Mouse (Mus musculus): ENCODE results near the gene Ramp1. TPM values are rescaled to one million over a fixed set of nuclear protein-coding genes. Genes with fewer than 3 reads are reported as not detected.

Ramp1 gene
- polyA plus RNA-seq, 1 experiment from 2014 or later: 1.5 TPM

DNA sequence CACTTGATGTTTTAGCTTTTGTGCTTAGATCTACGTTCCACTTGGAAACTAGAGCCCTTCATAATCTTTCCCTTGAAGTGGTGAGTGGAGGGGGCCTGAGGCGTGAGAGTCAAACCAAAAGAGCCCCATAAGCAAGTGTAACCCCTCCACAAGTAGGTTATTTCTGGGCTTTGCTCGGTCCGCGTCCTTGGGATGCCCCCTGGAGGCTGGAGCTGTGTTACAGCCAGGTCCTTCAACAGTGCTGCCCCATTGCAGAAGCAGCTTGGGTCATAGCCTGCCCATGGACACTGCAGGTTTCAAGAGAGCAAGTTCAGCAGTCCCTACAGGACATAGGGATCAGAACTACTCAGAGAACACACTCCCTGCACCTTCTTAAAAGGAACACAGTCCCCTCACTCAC lies 59.5 kb downstream of the Ramp1 start:
- H3K27ac ChIP-seq: no peak overlapping the region
- WGBS (ENCODE audit: missing documents): 10% methylated on average over 5 of the region's 5 CpGs
- H3K36me3 ChIP-seq (ENCODE audit: inconsistent target): no peaks in the 10 kb centered on the region
- no peak overlapping the region for H3K4me3 ChIP-seq (ENCODE audit: inconsistent target)
- H3K79me2 ChIP-seq (ENCODE audit: inconsistent target): no peaks in the 10 kb centered on the region

DNA sequence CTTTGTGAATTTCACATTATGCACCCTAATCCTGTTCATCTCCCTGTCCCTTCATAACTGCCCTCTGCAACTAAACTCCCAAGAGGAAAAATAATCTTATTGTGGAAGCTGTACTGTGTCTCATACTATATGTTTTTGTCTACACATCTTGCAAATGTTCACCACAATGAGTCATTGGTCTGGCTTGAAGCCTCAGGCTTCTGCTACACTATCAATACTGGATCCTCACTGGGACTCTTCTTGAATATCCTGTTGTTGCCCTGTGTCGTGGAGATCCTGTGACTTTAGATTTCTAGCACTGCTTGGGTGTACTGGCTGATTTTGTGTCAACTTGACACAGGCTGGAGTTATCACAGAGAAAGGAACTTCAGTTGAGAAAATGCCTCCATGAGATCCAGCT lies 60.2 kb downstream of the Ramp1 start:
- H3K36me3 ChIP-seq (ENCODE audit: inconsistent target): no peaks in the 10 kb centered on the region
- H3K79me2 ChIP-seq (ENCODE audit: inconsistent target): no peaks in the 10 kb centered on the region
- H3K27ac ChIP-seq: no peak overlapping the region
- 83% methylated on average over 1 of the region's 1 CpGs for WGBS (ENCODE audit: missing documents)
- H3K4me3 ChIP-seq (ENCODE audit: inconsistent target): no peak overlapping the region

DNA sequence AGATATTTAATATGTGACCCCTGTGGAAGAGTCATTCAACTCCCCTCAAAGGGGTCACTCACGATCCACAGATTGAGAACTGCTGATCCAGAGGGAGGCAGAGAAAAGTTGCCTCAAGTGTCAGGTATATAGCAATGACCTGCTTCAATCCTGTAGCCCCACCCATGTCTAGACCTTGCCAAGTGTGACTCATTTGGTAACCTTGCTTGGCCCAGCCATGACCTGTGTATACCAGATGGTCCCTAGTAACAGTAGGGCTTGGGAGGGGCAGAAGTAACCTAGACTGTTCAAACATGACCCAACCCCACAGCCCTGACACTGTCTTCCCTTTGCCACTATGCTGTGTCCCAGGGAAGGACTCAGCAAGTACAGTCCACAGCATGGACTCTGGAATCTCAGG lies 61.1 kb downstream of the Ramp1 start:
- Histone ChIP-seq H3K27ac (no peak overlapping the region), H3K79me2 (ENCODE audit: inconsistent target) (no peaks in the 10 kb centered on the region), H3K4me3 (ENCODE audit: inconsistent target) (no peak overlapping the region), H3K36me3 (ENCODE audit: inconsistent target) (no peaks in the 10 kb centered on the region)
- 100% methylated on average over 1 of the region's 1 CpGs for whole genome bisulfite sequencing (ENCODE audit: missing documents)

DNA sequence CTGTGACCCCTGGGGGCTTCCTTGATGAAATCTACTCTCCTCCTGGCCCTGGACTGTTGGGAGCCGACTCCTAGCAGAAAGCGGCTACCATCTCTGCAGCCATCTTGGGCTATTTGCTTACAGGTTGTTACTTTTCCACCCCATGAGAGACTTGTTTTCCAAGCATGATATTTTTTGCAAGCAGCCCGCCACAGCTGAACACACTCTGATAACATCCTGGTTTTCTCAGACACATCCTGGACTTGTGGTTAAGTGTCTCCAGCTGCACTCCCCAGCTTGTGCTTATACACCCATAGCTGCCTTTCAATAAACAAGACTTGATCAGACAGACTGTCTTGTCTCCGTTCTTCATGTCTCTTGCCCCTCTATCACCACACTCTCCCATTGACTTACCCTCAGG lies 61.6 kb downstream of the Ramp1 start:
- Histone ChIP-seq H3K27ac (no peak overlapping the region), H3K79me2 (ENCODE audit: inconsistent target) (no peaks in the 10 kb centered on the region), H3K4me3 (ENCODE audit: inconsistent target) (no peak overlapping the region), H3K36me3 (ENCODE audit: inconsistent target) (no peaks in the 10 kb centered on the region)
- WGBS (ENCODE audit: missing documents): 77% methylated on average over 3 of the region's 4 CpGs

DNA sequence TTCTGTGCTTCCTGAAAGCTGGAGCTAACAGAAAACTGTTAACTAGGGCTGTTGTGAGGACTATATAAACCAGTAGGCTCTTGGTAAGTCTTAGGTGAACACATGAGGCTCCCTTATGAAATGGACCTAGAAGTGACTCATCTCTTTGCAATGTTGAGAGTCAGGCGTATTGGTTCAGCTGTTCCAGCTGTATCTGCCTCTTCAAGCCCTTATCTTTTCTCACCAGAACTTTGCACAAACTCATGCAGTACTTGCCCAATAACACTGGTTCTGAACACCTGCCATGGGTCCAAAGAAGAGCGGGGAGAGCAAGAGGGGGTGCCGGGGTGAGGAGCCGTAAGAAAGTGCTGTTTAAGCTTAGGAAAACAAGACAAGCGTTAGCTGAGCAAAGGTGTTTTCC lies 68.6 kb downstream of the Ramp1 start:
- WGBS (ENCODE audit: missing documents): 96% methylated on average over 5 of the region's 5 CpGs
- Histone ChIP-seq H3K79me2 (ENCODE audit: inconsistent target) (peaks cover 23% of the 10 kb centered on the region), H3K27ac (no peak overlapping the region), H3K36me3 (ENCODE audit: inconsistent target) (no peaks in the 10 kb centered on the region), H3K4me3 (ENCODE audit: inconsistent target) (no peak overlapping the region)

DNA sequence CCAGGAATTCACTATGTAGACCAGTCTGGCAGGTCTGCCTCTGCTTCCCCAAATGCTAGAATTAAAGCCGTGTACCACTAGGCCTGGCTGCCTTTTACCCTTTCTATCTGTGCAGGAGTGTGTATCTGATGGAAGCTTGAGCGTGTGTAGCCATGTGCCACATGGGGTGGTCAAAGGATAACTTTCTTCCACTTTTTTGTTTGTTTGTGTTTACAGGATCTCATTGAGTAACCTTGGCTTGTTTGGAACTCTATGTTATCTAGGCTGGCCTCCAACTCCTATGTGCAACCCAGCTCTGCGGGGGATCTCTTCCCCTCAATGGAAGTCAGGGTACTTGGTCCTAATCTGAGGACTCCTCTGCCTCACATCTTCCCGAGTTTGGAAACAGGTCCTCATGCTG lies 69.3 kb downstream of the Ramp1 start:
- H3K4me3 ChIP-seq (ENCODE audit: inconsistent target): no peak overlapping the region
- H3K79me2 ChIP-seq (ENCODE audit: inconsistent target): peaks cover 31% of the 10 kb centered on the region
- 75% methylated on average over 4 of the region's 4 CpGs for WGBS (ENCODE audit: missing documents)
- no peak overlapping the region for H3K27ac ChIP-seq
- no peaks in the 10 kb centered on the region; the same call in 1 of the 2 replicates for H3K36me3 ChIP-seq (ENCODE audit: inconsistent target)

DNA sequence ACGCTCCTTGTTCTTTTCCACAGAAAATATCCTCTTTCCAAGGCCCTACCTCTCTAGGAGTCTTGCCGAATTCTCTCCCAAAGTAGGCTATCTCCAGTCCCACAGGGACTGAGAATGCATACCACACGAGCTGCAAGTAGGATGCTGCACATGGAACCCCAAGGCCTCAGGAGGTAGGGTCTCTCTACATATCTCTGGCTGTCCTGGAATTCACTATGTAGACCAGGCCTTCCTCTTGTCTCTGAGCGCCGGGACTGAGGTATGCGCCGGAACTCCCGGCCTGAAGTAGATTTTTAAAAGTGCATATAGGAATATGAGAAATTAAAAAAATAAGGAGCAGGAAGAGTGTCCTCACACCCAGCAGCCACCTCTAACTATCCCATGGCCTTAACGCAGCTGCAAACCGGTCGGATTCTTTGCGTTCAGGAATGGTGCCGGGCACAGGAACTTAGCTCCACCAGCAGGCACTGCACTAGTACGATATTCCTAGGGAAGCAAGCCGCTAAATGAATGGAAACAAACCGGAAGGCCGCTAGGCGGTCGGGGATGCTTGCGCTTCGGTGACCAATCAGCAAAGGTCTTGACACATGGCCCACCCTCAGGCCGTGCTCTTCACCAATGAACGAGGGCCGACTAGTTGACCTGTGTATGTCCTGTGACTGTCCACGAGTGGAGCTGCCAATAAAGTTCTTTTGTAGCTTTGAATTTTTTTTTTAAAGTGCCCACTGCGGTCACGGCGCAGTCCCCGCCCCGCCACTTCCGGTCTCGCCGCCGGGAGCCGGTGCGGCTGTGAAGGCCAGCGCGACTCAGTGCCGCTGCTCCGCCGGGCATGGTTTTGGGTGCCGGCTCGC lies 70.2 kb downstream of the Ramp1 start, which contains the start of gene Ube2f:
TSS of gene Ube2f (plus strand) at position 741 of the 851 bp plus-strand sequence.
- Histone ChIP-seq H3K4me3 (ENCODE audit: inconsistent target) (peak within 1 kb of the TSS; percentile 82), H3K27ac (peak within 1 kb of the TSS; percentile 85), H3K79me2 (ENCODE audit: inconsistent target) (peaks cover 39% of the 10 kb centered on the region), H3K36me3 (ENCODE audit: inconsistent target) (no peaks in the 10 kb centered on the region; the same call in 1 of the 2 replicates)
- WGBS (ENCODE audit: missing documents): 2% methylated on average over 43 of the region's 43 CpGs

DNA sequence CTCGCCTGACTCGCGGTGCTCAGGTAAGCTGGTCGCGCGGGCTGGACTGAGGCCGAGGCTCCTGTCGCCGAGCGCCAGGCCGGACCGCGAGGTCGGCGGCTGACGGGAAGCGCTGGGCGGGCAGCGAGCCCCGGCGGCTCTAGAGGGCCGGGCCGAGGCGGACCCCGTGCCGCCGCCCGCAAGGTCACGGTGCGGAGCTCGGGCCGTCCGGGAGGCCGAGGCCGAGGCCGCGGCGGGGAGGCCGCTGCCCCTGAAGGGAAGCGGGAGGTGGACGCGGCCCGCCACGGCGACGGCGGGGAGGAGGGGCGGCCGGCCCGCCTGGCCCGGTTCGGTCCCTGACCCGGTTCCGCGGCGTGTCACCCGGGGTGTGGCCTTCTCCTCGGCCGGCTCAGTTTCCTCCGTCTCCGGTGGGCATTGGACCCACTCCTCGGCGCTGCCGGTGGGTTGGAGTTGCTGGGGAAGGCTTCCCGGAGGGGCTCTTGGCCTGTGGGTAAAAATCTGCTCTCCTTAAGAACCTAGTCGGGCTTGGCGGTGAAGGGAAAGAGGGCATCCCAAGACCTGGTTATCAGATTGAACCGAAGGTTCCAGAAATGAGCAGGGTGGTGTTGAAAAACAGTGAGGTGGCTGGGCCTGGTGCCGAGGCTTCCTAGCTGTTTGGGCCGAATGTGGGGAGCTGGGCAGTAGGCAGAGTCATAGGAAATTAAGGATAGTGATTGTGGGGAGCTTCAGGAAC lies 71.0 kb downstream of the Ramp1 start:
- 1% methylated on average over 69 of the region's 70 CpGs for WGBS (ENCODE audit: missing documents)
- H3K4me3 ChIP-seq (ENCODE audit: inconsistent target): peak overlapping the region; percentile 82
- H3K36me3 ChIP-seq (ENCODE audit: inconsistent target): no peaks in the 10 kb centered on the region; the same call in 1 of the 2 replicates
- H3K79me2 ChIP-seq (ENCODE audit: inconsistent target): peaks cover 47% of the 10 kb centered on the region
- peak overlapping the region; percentile 85 for H3K27ac ChIP-seq

DNA sequence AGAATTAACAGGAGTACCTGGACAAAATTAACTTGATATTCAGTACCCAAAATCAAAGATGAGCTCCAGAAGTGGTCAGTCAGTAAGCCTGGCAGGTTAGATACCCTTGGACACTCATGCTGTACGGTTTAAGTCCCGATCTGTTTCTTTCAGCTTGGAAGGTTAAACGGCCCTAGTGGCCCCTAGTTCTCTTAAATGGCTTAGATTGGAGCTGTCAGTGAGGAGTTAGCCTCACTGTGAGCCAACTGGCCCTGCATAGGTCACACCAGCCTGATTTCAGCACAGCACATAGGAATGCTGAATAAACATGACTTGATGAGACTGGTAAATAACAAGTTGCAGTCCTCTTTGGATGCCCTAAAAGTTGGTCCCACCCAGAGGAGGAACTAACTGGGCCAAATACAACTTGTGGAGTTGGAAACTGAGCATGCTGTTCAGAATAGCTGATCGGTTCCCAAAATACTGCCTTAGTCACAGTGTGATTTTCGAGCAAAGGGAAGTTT lies 71.6 kb downstream of the Ramp1 start:
- Histone ChIP-seq H3K4me3 (ENCODE audit: inconsistent target) (peak overlapping the region; percentile 82), H3K79me2 (ENCODE audit: inconsistent target) (peaks cover 53% of the 10 kb centered on the region), H3K36me3 (ENCODE audit: inconsistent target) (no peaks in the 10 kb centered on the region; the same call in 1 of the 2 replicates), H3K27ac (peak overlapping the region; percentile 85)
- WGBS (ENCODE audit: missing documents): 6% methylated on average over 5 of the region's 5 CpGs

DNA sequence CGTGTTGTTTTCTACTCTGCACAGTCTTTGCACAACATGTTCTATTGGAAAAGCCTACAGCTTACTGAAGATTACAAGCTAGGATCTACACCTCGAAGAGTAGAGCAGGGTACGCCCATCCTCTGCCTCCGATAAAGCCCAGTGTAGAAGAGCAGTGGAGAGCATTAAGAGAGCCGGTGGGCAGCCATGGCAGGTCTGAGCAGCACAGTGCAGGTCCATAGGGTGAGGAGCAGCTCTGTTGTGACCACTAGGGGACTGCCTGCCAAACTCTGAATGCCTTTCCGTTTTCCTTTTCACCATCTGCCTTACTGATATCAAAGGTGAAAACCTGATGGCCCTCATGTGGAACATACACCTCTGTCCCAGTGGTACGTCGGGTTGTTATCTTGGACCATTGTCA lies 72.3 kb downstream of the Ramp1 start:
- H3K36me3 ChIP-seq (ENCODE audit: inconsistent target): no peaks in the 10 kb centered on the region; the same call in 1 of the 2 replicates
- H3K79me2 ChIP-seq (ENCODE audit: inconsistent target): peaks cover 60% of the 10 kb centered on the region
- H3K4me3 ChIP-seq (ENCODE audit: inconsistent target): peak overlapping the region; percentile 82
- 53% methylated on average over 8 of the region's 8 CpGs for WGBS (ENCODE audit: missing documents)
- peak overlapping the region; percentile 85 for H3K27ac ChIP-seq

DNA sequence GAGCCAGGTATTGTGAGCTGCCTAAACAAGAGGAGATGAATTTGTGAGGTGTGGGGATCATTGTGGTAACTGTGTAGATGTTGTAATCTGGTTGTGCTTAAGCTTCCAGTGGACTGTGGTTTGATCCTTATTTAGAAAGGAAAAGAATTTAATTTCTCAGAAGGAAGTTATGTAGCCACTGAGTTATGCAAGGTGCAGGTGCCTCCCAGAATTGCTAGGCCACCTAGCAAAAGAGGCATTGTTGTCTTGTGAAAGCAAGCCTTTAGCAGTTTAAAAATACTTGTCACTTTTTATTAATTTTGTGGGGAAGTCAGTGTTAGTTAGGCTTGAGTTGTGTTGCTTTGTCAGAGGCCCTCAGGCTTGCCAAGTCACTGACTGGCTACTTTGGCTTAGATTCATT lies 78.3 kb downstream of the Ramp1 start:
- H3K79me2 ChIP-seq (ENCODE audit: inconsistent target): peaks cover 100% of the 10 kb centered on the region
- no peak overlapping the region for H3K4me3 ChIP-seq (ENCODE audit: inconsistent target)
- H3K36me3 ChIP-seq (ENCODE audit: inconsistent target): no peaks in the 10 kb centered on the region; the same call in 1 of the 2 replicates
- H3K27ac ChIP-seq: no peak overlapping the region

DNA sequence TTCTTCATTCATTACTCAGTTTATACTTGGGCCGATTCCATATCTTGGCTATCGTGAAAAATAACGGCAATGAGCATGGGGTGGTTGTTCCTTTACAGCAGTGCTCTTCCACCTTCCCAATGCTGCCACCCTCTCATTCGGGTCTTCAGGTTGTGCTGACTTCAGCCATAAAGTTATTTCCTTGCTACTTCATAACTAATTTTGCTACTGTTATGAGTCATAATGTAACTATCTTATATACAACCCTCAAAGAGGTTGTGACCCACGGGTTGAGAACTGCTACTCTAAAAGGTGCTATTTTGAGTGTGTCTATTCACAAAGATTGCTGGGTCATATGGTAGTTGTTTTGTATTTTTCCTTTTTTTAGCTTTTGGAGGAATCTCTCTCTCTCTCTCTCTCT lies 80.2 kb downstream of the Ramp1 start:
- Histone ChIP-seq H3K36me3 (ENCODE audit: inconsistent target) (peaks cover 5% of the 10 kb centered on the region; the same call in 1 of the 2 replicates), H3K4me3 (ENCODE audit: inconsistent target) (no peak overlapping the region), H3K27ac (no peak overlapping the region), H3K79me2 (ENCODE audit: inconsistent target) (peaks cover 98% of the 10 kb centered on the region)
- WGBS (ENCODE audit: missing documents): 79% methylated on average over 5 of the region's 5 CpGs

DNA sequence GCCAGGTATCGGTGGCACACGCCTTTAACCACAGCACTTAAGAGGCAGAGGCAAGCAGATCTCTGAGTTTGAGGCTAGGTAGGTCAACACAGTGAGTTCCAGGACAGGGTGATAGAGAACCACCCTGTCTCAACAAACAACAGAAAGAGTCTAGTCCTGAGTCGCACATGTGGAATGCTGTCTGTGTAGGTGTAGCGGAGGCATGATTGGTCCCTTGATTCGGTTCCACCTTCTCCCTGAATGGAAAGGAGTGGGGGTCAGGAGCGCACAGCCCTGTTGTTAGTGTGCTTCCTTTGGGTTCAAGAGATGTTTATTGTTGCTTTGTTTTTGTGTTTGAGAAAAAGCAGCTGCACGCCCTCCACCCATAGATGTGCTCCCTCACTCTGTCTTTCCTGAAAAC lies 82.9 kb downstream of the Ramp1 start:
- WGBS (ENCODE audit: missing documents): over 99% methylated on average over 7 of the region's 7 CpGs
- Histone ChIP-seq H3K36me3 (ENCODE audit: inconsistent target) (peaks cover 22% of the 10 kb centered on the region; the same call in 1 of the 2 replicates), H3K4me3 (ENCODE audit: inconsistent target) (no peak overlapping the region), H3K79me2 (ENCODE audit: inconsistent target) (peaks cover 95% of the 10 kb centered on the region), H3K27ac (no peak overlapping the region)

DNA sequence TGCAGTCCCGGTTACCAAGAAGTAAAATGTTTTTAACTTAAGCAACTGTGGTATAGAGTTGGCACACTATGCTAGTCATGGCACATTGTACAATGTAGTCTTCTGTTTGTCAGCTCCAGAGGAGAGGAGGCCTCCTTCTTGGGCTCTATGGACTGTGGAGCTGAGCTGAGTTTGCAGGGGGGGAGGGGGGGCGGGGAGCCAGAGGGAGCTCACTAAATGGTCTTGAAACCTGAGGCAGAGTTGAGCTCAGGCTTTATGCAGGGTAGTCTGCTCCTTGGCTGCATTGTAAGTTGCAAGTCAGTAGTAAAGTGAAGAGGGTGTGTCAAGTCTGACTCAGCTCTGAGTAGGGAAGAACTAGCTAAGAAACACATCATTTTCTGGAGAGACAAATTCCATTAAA lies 92.6 kb downstream of the Ramp1 start:
- Histone ChIP-seq H3K36me3 (ENCODE audit: inconsistent target) (peaks cover 26% of the 10 kb centered on the region), H3K27ac (no peak overlapping the region), H3K79me2 (ENCODE audit: inconsistent target) (peaks cover 55% of the 10 kb centered on the region; the same call in 1 of the 2 replicates), H3K4me3 (ENCODE audit: inconsistent target) (no peak overlapping the region)
- 88% methylated on average over 1 of the region's 2 CpGs for WGBS (ENCODE audit: missing documents)

Measured in macrophage (primary cell).